Mouse (Mus musculus) erythroblast, embryonic 14.5 days (primary cell): Measurements from ENCODE around the gene 1110017D15Rik.

Experiments
- GATA1 ChIP-seq: IDR thresholded peaks from 2 replicates; pipeline ENCODE4 v1.6.1; 2012; ENCODE audit warnings: low read length, inconsistent platforms, mixed read lengths
- TAL1 ChIP-seq: IDR thresholded peaks from 3 replicates; pipeline ENCODE4 v1.6.1; 2012; ENCODE audit warnings: low read length, inconsistent platforms, mixed read lengths

- TF ChIP-seq GATA1 (no peak), TAL1 (no peak)
Measured at GRCm38 (mm10) chr4:41465287-41465665, 51.9 kb downstream of the 1110017D15Rik start.
